10 mouse cellular contexts compared by ENCODE assay signal in the genomic region with DNA sequence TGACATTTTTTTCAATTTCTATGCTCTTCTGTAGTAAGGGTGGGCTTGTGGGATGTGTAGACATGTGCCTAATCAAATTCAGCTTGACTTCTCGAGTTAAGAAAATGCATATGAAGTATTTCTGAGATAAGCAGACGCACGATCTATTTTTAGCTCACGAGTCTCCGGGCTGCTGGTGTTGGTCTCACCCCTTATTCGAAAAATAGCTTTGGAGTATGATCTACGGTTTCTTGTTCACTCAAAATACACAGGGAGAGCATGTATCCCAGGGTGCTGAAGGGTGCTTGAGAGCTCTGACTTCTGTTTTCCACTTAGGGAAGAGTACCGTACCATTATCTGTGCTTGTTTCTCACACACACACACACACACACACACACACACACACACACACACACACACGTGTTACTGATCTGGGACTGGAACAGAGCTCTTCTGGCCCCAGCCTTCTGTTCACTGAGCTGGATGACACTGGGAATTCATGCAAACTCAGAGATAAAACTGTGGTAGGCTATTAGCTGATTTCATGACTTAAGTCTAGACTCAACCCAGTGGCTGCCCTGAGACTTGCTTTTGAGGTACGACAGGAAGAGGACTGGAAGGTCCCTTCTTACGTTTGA. TPM values are rescaled to one million over a fixed set of nuclear protein-coding genes. Genes with fewer than 3 reads are reported as not detected.
A peak's percentile ranks its signal among the peaks of the same experiment; 100 is the strongest.
DNase-seq lines count a peak whose midpoint lies in the region; ATAC-seq and TF ChIP-seq lines count a peak whose summit lies in the region.
"Had no signal": no experiment of that assay in that cellular context is flagged by ENCODE, and none has a peak within 500 bp of the region (broad histone marks: within the 10 kb centered on the region; RNA-seq: fewer than 3 reads in every experiment).

No protein-coding gene starts in this region.

- H3K9me3 ChIP-seq in heart, embryonic 10.5 days, result no peaks in the 10 kb centered on the region
- no peaks in the 10 kb centered on the region for H3K9me3 ChIP-seq in midbrain, embryonic 14.5 days (ENCODE audit: control insufficient read depth, low read length)
- no peaks in the 10 kb centered on the region for H3K9me3 ChIP-seq in midbrain, postnatal 0 days (ENCODE audit: low read length)
- no peaks in the 10 kb centered on the region for H3K9me3 ChIP-seq in heart, embryonic 16.5 days (replicated peaks; ENCODE audit: control insufficient read depth, low read length)

- DNase-seq in heart, embryonic 10.5 days (ENCODE audit: low spot score), result peak; percentile 84
- DNase-seq in heart, postnatal 14 days, result no peak
- peak; percentile 45 for DNase-seq in midbrain, embryonic 14.5 days
- no peak for DNase-seq in midbrain, postnatal 0 days (ENCODE audit: low spot score)
- DNase-seq in gastrocnemius, adult 2 months, result no peak
- DNase-seq in ovary, adult 18-20 months (ENCODE audit: low spot score), result no peak
- DNase-seq in cerebellum, adult 11 months, result no peak
- DNase-seq: layer of hippocampus, postnatal 36 days; retina, postnatal 1 day had no signal

- peak overlapping the region; percentile 22; the same call in 1 of the 2 replicates for H3K4me3 ChIP-seq in heart, embryonic 10.5 days
- H3K4me3 ChIP-seq in midbrain, embryonic 14.5 days (replicated peaks; ENCODE audit: low read depth, low read length), result no peak overlapping the region
- no peak overlapping the region for H3K4me3 ChIP-seq in midbrain, postnatal 0 days (ENCODE audit: low read depth, low read length)
- H3K4me3 ChIP-seq in heart, embryonic 16.5 days (ENCODE audit: low read length), result no peak overlapping the region
- no peak overlapping the region; the same call in 1 of the 2 replicates for H3K4me3 ChIP-seq in gastrocnemius, adult 2 months

- 33% methylated on average over 11 of the region's 11 CpGs for WGBS in heart, embryonic 10.5 days
- WGBS in midbrain, embryonic 14.5 days, result 43% methylated on average over 11 of the region's 11 CpGs
- WGBS in midbrain, postnatal 0 days, result 39% methylated on average over 11 of the region's 11 CpGs
- whole genome bisulfite sequencing in heart, embryonic 16.5 days, result 14% methylated on average over 11 of the region's 11 CpGs

- H3K4me2 ChIP-seq in midbrain, embryonic 14.5 days (ENCODE audit: low read length), result peak overlapping the region; percentile 12; the same call in 1 of the 2 replicates
- H3K4me2 ChIP-seq in midbrain, postnatal 0 days (ENCODE audit: low read depth, low read length, poor library complexity, severe bottlenecking), result no peak overlapping the region
- peak overlapping the region; percentile 45 for H3K4me2 ChIP-seq in heart, embryonic 16.5 days (ENCODE audit: low read depth, low read length)

- no peak overlapping the region for H3K9ac ChIP-seq in midbrain, embryonic 14.5 days (replicated peaks; ENCODE audit: low read length)
- H3K9ac ChIP-seq in midbrain, postnatal 0 days (replicated peaks; ENCODE audit: low read length, poor library complexity, severe bottlenecking), result no peak overlapping the region
- H3K9ac ChIP-seq in heart, embryonic 16.5 days (ENCODE audit: low read length), result peak overlapping the region; percentile 18; the same call in 1 of the 2 replicates

- H3K27me3 ChIP-seq in heart, embryonic 10.5 days (ENCODE audit: insufficient read depth, poor library complexity, severe bottlenecking), result no peaks in the 10 kb centered on the region
- no peaks in the 10 kb centered on the region for H3K27me3 ChIP-seq in midbrain, embryonic 14.5 days (ENCODE audit: control insufficient read depth, insufficient read depth, low read length)
- no peaks in the 10 kb centered on the region for H3K27me3 ChIP-seq in midbrain, postnatal 0 days (ENCODE audit: insufficient read depth, low read length)
- no peaks in the 10 kb centered on the region for H3K27me3 ChIP-seq in heart, embryonic 16.5 days (ENCODE audit: control insufficient read depth, insufficient read depth, low read length)

- ATAC-seq in midbrain, embryonic 14.5 days (ENCODE audit: low FRiP score, low TSS enrichment), result no peak; the same call in 1 of the 2 replicates
- no peak for ATAC-seq in midbrain, postnatal 0 days (ENCODE audit: low FRiP score)
- peak; percentile 85 for ATAC-seq in heart, embryonic 16.5 days (replicated peaks; ENCODE audit: extremely low read depth, insufficient read depth, low FRiP score)

- H3K4me1 ChIP-seq in heart, embryonic 10.5 days, result peaks cover 18% of the 10 kb centered on the region; the same call in 1 of the 2 replicates
- H3K4me1 ChIP-seq in midbrain, embryonic 14.5 days (ENCODE audit: control insufficient read depth, insufficient read depth, low read length), result peaks cover 6% of the 10 kb centered on the region; the same call in 1 of the 2 replicates
- H3K4me1 ChIP-seq in midbrain, postnatal 0 days (ENCODE audit: insufficient read depth, low read length), result no peaks in the 10 kb centered on the region
- H3K4me1 ChIP-seq in heart, embryonic 16.5 days (ENCODE audit: control insufficient read depth, insufficient read depth, low read length), result peaks cover 21% of the 10 kb centered on the region

- TF ChIP-seq CTCF in midbrain, postnatal 0 days (IDR thresholded peaks at IDR 0.05), result no peak
- no peak for TF ChIP-seq CTCF in gastrocnemius, adult 2 months (IDR thresholded peaks at IDR 0.05)

- H3K27ac ChIP-seq in heart, embryonic 10.5 days, result peak overlapping the region; percentile 81
- 0 out of 2 replicates have a peak overlapping the region, but pooled peaks have one; percentile 32 for H3K27ac ChIP-seq in midbrain, embryonic 14.5 days (replicated peaks; ENCODE audit: low read depth, low read length)
- no peak overlapping the region for H3K27ac ChIP-seq in midbrain, postnatal 0 days (ENCODE audit: low read depth, low read length)
- peak overlapping the region; percentile 92 for H3K27ac ChIP-seq in heart, embryonic 16.5 days (ENCODE audit: low read length)
- H3K27ac ChIP-seq in gastrocnemius, adult 2 months, result no peak overlapping the region

- intact Hi-C loops in heart, postnatal 14 days (cut with DNase I), result no loop called here
- intact Hi-C loops in gastrocnemius, adult 2 months (cut with DNase I), result no loop called here

- no peaks in the 10 kb centered on the region for H3K36me3 ChIP-seq in heart, embryonic 10.5 days
- no peaks in the 10 kb centered on the region for H3K36me3 ChIP-seq in midbrain, embryonic 14.5 days (ENCODE audit: control insufficient read depth, insufficient read depth, low read length)
- no peaks in the 10 kb centered on the region for H3K36me3 ChIP-seq in midbrain, postnatal 0 days (ENCODE audit: insufficient read depth, low read length)
- no peaks in the 10 kb centered on the region for H3K36me3 ChIP-seq in heart, embryonic 16.5 days (ENCODE audit: control insufficient read depth, insufficient read depth)

RNA-seq across cellular contexts. Expression of gene Map4k3, which starts 34.9 kb away (rescaled TPM):
- polyA plus RNA-seq in heart, embryonic 10.5 days (2016; fragmentation: Nextera tagmentation; extraction: Ambion mirVana), result 13.5 and 17.6 TPM in 2 replicates
- 10 to 100 TPM; 30.0 to 34.6 TPM for total RNA-seq in heart, postnatal 14 days (2021)
- 32.1 and 39.7 TPM in 2 replicates for polyA plus RNA-seq in midbrain, embryonic 14.5 days (2014; fragmentation: Nextera tagmentation; extraction: Ambion mirVana)
- total RNA-seq in midbrain, postnatal 0 days (2014; rRNA removed), result 60.9 and 64.5 TPM in 2 replicates
- polyA plus RNA-seq in midbrain, postnatal 0 days (2015; fragmentation: Nextera tagmentation; extraction: Ambion mirVana), result 16.9 and 17.3 TPM in 2 replicates
- 17.9 and 20.0 TPM in 2 replicates for polyA plus RNA-seq in heart, embryonic 16.5 days (2015; fragmentation: Nextera tagmentation; extraction: Ambion mirVana)
- 10 to 100 TPM; 11.9 to 17.5 TPM for total RNA-seq in gastrocnemius, adult 2 months (2021)

Comparison
In these comparisons a context has a peak if more than half of its experiments do, and no peak if none do; other contexts are left out.
1. DNase-seq: peak in heart, embryonic 10.5 days (single experiment) and midbrain, embryonic 14.5 days (single experiment); none in heart, postnatal 14 days (0 of 2), midbrain, postnatal 0 days (single experiment), gastrocnemius, adult 2 months (single experiment), ovary, adult 18-20 months (single experiment) and cerebellum, adult 11 months (single experiment).
2. H3K27ac ChIP-seq: peak in heart, embryonic 10.5 days (single experiment), midbrain, embryonic 14.5 days (single experiment) and heart, embryonic 16.5 days (single experiment); none in midbrain, postnatal 0 days (single experiment) and gastrocnemius, adult 2 months (single experiment).